Mouse (Mus musculus) common myeloid progenitor, adult 5-6 weeks (primary cell): Measurements from ENCODE around the gene Ikbip. TPM values are rescaled to one million over a fixed set of nuclear protein-coding genes. Genes with fewer than 3 reads are reported as not detected.
A peak's percentile ranks its signal among the peaks of the same experiment; 100 is the strongest.

Experiments used
- ATAC-seq: replicated peaks from 2 replicates; pipeline ENCODE4 v1.8.0; 2016; ENCODE audit warnings: low read depth, mild to moderate bottlenecking, moderate TSS enrichment, inconsistent platforms; ENCODE audit not compliant: poor library complexity, severe bottlenecking
- total RNA-seq: library from RNA; stranded (forward); fragments of 200-1000, 187-1606 nt; gene quantifications from 2 replicates; pipeline ENCODE4 v1.2.3, GENCODE M21; 2017

Ikbip gene
- total RNA-seq: 19.0 and 25.9 TPM in 2 replicates

DNA sequence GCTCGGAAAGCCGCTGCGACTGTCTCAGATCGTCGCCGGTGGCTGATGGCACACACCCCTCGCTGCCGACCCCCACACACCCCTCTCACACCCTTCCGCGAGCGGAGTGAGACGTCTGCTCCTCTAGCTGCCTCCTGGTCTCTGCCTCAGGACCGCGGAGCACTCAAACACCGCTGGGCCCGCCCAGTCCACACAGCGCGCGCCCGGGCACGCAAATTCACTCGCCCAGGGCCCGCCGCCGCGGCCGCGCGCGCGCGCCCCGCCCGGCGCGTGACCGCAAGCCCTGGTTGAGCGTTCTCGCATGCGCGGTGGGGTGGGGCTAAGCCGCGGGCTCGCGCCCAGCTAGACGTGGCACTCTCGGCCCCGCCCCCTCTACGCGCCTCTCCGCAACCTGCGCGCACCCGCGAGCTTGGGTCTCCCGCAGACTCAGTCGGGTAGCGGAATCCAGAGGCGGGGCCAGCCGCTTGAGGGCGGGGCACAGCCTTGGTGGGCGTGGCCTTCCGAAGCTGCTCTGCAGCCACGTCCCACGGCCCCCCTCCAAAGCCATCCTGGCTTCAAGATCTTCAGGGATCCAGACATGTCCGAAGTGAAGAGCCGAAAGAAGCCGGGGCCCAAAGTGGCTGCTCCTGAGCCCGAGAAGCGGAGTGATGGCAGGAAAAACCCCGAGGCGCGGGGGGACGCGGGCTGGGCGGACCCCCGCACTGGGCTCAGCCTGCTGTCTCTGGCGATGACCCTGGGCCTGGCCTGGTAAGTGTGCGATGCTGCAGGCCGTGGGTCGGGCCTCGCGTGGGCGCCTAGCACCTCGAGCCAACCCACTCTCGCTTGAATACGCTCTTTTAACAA is at the start of gene Ikbip, which contains the start of gene Apaf1:
Ikbip (plus strand) TSS at position 391 of the 843 bp plus-strand sequence.
Apaf1 (minus strand) TSS at position 221 of the 843 bp plus-strand sequence.
- peak; percentile 86 for ATAC-seq

DNA sequence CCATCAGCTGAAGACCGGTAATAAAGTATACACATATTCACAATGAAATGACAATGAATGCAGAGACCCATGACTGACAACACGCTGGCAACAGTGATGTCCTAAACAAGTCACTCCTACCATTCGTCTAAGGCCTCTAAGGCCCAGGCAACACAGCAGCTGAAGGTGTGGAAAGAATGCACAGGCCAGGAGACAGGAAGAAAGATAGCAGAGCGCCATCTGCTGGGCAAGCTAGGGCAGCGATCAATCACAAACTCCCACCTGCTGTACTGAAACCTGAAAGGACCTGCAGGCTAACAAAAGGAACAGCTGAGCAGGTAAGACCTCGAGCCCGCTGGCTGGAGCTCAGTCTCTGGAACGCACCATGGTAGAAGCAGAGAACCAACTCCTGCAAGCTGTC is 48.8 kb upstream of the Ikbip start:
- ATAC-seq: peak; percentile 58

DNA sequence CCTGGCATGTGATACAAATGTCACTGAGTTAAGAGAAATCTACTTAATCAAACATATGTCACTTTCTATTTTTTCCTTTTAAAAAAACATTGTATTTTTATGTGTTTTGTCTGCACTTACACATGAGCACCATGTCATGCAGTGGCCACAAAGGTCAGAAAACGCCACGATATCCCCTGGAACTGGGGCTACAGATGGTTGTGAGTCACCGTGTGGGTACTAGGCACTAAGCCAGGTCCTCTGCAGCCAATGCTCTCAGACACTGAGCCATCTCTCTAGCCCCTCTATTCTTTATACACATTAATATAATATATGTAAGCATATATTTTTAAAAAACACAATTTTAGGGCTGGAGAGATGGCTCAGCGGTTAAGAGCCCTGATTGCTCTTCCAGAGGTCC is 33.0 kb upstream of the Ikbip start:
- ATAC-seq: no peak

DNA sequence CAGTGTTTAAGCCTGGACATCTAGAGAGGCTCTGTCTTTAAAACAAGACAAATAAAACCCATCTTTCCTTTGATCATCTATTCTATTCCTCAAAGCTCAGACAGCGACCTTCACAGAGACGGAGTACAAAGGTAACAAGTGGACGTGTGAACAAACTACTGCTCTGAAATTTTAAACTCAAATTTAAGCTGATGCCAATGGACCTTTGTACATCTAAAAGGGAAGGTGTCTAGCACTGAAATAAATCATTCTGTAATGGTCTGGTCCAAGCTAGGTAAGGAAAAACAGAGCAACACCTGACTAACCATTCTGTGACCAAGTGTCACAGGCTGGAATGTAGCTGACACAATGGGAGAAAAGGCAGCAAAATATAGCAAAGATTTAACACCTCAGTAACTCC is 31.6 kb upstream of the Ikbip start:
- no peak for ATAC-seq

DNA sequence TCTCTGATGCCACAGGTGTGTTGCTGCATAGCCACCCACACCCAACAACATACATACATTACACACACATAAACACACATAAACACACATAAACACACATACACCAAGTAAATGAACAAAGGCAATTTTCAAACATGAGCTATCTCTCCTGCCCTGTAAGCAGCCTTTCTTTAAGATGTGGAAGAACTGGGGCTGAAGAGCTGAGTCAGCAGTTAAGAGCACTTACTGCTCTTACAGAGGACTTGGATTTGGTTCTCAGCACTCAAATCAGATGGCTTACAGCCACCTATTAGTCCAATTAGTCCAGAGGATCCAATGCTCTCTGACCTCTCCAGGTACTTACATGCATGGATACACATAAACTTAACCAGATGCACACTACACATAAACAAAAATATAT is 30.0 kb upstream of the Ikbip start:
- ATAC-seq: no peak

DNA sequence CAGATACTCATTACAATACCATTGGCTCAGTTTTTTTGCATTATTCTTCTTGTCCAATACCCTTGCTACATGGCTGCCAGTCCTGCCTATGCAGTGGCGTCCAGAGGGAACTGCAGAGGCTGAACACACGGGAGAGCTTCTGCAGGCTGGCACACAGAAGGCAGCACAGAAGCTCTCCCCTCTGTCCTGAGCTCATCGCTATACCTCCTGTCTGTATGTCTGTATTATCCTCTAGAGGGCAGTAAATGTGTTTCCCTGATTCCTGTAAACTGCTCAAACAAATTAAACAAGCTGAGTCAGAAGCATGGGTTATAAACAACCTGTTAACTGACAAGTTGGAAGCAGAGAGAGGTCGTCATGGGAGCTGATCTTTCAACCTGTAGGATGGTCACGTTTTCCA is 22.0 kb upstream of the Ikbip start:
- ATAC-seq: peak; percentile 89

DNA sequence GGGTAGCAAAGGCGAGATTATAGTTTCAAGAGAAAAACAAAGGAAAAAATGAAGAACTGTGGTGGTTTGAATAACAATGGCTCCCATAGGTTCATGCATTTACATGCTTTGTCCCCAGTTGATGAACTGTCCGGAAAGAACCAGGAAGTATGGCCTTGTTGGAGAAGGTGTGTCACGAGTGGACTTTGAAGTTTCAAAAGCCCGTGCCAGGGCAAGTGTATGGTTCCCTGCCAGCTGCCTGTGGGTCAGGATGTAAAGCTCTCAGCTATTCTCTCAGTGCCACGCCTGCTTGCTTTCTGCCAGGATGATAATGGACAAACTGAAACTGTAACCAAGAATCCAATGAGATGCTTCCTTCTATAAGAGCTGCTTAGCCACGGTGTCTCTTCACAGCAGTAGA is 20.4 kb upstream of the Ikbip start:
- ATAC-seq: no peak

DNA sequence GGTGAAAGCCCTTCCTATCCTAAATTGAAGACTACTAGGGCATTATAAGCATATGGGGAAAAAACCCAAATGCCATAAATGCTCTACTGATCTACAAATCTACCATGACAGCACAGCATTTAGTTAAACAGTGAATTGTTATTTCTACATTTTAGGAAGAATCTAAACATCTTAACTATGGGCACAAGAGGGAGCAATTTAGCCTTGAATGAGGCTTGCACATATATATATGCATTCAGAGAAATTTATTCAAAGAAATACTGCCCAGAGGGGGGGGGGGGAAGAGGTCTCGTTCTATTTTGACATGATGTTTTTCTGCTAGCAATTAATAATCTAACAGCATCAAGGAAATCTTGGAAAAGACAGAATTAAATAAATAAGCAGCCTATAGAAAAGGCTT is 11.0 kb upstream of the Ikbip start:
- ATAC-seq: peak; percentile 83

DNA sequence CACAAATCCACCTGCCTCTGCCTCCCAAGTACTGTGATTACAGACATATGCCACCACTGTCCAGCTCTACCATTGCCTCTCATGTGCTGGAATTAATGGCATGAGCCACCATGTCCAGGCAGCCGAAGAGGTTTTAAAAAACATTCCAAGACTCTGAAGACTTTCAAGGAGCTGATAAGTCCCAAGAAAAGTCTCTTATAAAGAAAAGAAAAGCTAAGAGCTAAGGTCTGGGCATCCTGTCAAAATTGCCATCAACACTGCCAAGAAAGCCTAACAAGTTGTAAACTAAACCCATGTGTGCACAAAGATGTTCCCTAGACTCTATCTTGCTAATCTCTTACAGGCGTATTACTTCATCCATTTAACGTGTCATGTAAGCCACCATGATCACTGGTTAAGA is 9.4 kb upstream of the Ikbip start:
- ATAC-seq: no peak

DNA sequence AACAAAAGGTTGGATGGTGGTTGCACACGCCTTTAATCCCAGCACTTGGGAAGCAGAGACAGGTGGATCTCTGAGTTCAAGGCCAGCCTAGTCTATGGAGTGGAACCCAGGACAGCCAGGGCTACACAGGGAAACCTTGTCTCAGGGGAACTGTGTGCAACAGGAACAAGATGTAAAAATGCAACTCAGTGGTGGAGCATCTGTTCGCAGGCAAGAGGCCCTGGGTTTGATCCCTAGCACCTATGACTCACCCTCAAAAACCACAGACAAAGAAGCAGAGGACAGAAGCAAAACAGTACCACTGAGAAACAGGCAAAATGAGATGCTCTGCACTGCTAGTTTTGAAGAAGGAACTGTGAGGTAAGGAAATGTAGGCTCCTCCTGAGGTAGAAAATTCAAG is 6.1 kb upstream of the Ikbip start:
- ATAC-seq: no peak

DNA sequence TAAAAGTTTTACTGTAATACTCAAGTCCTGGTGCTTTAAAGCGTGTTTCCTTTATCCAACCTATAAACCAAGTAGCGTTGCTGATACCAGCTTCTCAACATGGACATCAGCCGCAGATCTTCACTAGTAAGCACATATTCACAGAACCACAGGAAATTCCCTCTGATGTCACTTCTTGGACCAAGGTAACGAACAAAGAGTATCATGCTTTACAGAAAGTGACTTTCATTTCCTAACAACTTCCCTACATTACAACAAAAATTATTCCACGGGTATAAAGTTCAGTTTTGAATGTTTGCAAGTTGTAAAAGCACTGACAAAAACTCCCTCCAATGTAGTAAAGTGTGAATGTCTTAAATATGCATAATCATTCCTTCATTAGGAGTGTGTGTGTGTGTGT is 2.2 kb upstream of the Ikbip start:
- ATAC-seq: no peak

DNA sequence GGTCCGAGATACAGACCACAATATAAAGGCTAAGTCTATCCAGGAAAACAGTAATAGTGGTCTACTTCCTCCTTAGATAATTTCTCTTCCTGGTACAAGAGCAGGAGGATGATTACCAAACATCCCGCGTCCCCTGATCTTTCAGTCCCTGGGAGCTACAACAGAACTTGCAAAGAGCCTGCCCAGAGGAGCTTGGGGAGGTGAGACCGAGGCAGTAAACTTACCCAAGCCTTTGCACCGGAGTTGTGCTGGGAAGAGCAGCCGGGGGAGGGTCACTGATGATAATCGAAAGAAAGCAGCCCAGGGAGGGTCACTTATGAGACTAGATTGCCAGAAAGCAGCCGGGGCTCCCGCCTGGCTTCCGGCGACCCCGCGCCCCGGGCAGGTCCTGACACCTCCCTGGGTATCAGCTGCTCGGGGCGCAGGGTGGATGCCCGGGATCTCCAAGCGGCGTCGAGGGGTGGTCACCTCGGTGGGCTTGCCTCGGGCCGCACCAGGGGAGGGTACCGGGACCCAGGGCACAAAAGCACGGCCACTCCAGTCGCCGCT is 707 bp upstream of the Ikbip start:
- ATAC-seq: peak; percentile 29

DNA sequence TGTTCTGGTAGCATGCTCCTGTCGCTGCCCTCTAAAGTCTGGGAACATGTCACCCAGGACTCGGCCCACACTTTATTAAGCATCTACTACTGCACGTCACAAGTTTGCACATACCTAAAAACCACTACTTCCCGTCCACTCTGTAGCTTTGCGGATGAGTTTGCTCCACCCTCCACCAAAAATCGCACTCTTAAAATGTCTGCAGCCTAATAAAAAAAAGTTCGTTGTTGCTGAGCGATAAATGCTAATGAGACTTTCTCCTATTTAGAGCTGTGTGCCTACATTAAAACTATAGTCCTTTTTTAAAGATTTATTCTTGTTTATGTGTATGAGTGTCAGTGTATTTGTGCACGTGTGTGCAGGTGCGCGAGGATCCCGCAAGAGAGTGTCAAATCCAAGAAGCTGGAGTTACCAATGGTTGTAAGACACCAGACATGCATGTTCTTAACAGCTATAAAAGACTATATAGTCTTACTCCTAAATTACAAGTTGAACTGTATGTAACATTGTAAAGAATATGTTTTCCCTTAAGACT is 720 bp downstream of the Ikbip start:
- peak; percentile 8; the same call in 1 of the 2 replicates for ATAC-seq

DNA sequence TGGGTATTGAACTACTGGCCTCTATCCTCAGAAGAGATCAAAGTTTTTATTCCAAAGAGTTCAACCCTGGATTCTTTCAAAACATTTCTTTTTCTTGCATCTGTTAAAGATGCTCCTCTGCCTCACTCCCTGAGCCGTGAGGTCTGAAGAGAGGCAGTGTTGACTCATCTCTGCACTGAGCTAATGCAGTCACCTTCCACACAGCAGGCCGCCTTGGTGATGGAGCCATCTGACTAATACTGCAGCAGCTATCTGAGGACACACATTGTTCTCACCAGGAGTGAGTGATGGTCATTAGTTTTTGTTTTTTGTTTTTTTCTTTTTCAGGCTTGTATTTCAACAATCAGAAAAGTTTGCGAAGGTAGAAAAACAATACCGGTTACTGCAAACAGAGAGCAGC is 10.1 kb downstream of the Ikbip start:
- no peak for ATAC-seq

DNA sequence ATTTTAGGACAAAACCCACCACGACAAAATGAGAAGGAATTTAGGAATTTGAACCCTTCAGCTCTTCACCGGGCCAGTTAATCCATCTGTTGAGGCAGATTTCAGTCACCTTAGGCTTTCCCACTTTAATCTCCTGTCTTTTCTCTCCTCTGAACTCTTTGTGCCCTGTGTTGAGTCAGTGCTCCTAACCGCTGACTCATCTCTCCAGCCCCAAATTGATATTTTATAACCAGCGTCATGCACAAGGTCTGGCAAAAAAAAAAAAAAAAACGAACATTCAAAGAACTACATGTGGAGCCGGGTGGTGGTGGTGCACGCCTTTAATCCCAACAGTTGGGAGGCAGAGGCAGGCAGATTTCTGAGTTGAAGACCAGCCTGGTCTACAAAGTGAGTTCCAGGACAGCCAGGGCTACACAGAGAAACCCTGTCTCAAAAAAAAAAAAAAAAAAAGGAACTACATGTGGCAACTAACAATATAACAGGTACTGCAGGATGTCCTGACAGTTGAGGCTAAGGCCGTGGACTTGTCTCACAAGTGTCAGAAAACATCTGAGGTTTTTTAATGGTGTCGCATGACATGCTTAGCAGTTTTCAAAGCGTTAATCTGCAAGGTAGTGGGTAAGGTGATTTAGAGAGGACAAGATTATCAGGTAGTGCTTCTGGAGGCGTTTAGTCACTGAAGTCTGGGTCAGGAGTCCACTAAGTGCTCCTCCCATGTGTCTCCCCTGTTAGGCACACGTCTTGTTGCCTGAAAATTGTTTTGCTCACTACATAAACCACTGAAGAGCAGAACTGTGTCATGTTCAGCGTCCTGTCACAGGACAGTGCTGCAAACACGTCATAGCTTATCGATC is 11.7 kb downstream of the Ikbip start:
- 0 out of 2 replicates have a peak, but pooled peaks have one; percentile 39 for ATAC-seq

DNA sequence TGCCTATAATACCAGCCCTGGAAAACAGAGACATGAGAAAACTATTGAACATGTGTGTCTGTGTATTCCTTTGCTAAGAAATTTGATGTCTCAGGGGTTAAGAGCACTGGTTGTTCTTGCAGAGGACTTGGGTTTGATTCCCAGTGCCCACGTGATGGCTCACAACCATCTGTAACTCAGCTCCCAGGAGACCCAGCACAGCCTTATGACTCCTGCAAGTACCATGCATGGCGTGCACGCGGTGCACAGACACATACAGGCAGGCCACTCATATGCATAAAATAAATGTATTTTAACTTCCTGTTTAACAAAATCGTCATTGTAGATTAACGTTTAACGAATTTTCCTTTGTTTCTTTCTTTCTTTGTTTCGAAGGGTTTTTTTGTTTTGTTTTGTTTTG is 15.3 kb downstream of the Ikbip start:
- ATAC-seq: no peak

DNA sequence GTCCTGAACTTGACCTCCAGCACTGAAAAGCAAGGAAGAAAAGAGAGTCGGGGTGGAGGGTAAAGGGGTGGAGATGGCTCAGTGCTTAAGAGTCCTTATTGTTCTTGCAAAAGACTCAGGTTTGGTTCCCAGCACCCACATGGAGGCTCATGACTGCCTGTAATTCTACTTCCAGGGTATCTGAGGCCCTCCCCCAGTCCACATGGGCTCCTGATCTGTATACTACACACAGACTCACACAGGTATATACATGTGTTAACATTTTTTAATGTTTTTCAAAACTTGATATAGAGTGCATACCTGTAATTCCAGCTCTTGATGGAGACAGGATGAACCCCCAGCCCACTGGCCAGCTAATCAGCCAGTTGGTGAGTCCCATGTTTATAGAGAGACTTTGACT is 17.4 kb downstream of the Ikbip start:
- no peak for ATAC-seq

DNA sequence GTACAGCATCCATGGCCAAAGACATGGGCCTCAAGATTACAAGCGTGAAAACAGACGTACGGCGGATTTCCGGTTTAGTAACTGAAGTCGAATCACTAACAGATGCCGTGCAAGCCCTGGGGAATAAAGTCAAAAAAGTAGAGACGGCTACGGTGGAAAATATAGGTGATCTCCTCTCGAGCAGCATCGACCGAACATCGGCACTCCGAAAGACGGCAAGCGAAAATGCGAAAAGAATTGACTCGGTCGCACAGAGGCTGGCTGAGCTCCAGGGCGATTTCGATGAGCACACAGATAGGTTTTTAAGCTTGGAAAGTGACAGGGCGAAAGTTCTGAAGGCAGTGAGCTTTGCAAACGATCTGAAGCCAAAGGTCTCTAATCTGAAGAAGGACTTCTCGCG is 19.2 kb downstream of the Ikbip start:
- no peak for ATAC-seq

DNA sequence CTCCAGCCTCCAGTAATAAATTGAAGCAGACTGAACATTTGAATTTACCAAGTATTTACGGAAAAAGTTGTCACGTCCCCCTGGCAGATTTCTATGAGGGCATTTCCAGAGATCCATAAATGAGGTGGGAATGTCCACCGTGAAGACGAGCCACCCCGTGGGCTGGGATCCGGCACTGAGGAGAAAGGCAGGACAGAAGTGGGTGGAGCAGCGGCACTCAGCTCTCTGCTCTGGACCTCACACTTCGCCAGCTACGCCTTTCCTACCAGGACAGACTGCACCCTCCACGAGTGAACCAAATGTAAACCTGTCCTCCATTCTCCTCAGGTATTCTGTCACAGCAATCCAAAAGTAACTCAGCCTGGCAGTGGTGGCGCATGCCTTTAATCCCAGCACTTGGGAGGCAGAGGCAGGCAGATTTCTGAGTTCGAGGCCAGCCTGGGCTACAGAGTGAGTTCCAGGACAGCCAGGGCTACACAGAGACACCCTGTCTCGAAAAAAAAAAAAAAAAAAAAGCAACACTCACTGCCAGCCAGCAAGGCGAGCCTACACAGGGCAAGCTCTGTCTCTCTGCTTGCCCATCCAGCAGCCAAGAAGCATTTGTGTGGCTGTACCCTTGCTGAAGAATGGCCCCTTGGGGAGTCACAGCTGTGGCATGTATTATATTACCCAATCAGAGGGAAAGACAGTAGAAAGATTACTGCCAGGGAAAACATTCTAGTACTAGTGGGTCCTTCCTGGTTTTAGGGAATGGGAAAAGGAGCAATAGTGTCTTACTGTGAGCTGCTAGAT is 20.3 kb downstream of the Ikbip start:
- no peak for ATAC-seq

DNA sequence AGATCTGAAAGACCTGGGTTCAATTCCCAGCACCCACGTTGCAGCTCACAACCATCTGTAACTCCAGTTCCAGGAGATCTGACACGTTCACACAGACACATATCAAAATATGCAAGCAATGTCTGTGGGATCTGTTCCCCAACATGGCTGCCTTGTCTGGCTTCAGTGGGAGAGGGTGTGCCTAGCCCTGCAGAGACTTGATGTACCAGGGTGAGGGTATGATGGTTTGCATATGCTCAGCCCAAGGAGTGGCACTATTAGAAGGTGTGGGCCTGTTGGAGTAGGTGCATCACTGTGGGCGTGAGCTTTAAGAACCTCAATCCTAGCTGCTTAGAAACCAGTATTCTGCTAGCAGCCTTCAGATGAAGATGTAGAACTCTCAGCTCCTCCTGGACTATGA is 23.2 kb downstream of the Ikbip start:
- no peak for ATAC-seq
